Mouse (Mus musculus): ENCODE data around the gene Dlat. TPM values are rescaled to one million over a fixed set of nuclear protein-coding genes. Genes with fewer than 3 reads are reported as not detected.

The Dlat gene
- polyA plus RNA-seq, 1 experiment: 42.1 TPM

DNA sequence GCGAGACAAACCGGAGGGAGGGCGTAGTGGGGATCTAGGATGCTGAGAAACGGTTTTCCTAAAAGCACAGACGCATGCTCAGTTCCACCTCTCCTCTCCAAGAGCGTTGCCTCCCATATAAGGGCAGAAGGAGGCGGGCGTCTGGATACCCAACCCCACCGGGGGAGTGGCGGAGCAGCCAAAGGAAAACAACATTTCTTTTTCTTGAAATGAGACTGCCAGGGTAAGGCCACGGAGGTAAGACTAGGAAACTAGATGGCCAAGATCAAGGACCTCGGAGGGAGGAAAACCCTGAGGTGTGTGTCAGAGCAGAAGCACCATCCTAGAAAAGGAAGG is 38.1 kb upstream of the Dlat start:
- Histone ChIP-seq H3K79me3 (ENCODE audit: low read depth) (no peaks in the 10 kb centered on the region), H3K36me3 (ENCODE audit: control insufficient read depth, insufficient read depth) (no peaks in the 10 kb centered on the region), H3K79me2 (ENCODE audit: control insufficient read depth, insufficient read depth) (no peaks in the 10 kb centered on the region), H3ac (ENCODE audit: control insufficient read depth, insufficient read length, low read depth) (peak overlapping the region; percentile 71), H3K27me3 (ENCODE audit: control insufficient read depth, insufficient read depth, insufficient read length) (no peaks in the 10 kb centered on the region), H3K4me3 (ENCODE audit: insufficient read depth, poor library complexity, severe bottlenecking) (no peak overlapping the region)
- TF ChIP-seq MYOG (IDR thresholded peaks at IDR 0.05; ENCODE audit: control insufficient read depth, extremely low read depth, insufficient read length): no peak
- TF ChIP-seq USF1 (IDR thresholded peaks at IDR 0.05; ENCODE audit: low read depth): no peak
- TF ChIP-seq CEBPB (IDR thresholded peaks at IDR 0.05; ENCODE audit: low read depth): no peak
- no peak for TF ChIP-seq FOSL1 (IDR thresholded peaks at IDR 0.05; ENCODE audit: insufficient read depth, low read length, poor library complexity, severe bottlenecking)
- TF ChIP-seq MYOD1 (IDR thresholded peaks at IDR 0.05; ENCODE audit: control insufficient read depth, insufficient read length, low read depth): no peak
- no peak for TF ChIP-seq MAX (IDR thresholded peaks at IDR 0.05)
- no peak for TF ChIP-seq CTCF (IDR thresholded peaks at IDR 0.05; ENCODE audit: control insufficient read depth, insufficient read depth, insufficient read length)

DNA sequence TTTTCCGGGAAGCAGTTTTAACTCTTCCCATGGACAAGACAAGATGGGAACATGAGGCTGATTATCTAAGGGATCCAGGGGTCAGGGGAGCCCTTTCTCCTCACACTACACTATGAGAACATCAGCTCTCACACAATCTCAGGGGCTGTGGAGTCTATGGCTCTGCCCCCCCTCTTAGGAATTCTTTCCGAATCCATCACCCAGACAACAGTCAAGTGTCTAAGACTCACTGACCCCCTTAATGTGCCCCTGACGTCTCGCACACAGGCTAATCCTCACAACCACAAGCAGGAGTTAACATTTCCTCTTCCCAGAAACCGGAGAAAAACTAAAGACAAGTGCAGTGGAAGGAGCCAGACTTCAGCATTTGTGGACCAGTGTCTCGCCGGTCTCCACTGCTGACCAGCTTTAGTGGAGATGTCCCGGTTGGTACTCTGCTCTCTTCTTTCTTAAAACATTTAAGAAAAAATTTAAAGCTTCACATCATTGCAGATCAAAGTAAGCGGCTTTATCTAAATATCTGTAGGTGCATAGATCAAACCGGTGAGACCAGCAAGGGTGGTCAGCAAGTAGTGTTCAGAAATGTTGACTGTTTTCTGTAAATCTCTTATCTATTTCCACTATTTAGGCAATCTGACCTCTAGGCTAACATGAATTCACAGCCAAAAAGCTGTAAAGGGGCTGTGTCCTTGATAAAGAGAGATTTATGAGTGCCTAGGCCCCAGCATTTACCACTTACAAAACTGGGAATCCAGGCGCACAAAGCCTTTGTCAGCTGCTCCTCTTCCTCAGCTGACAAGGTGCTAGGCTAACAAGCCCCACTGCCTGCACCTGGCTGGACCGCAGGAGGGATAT is 37.5 kb upstream of the Dlat start:
- Histone ChIP-seq H3K36me3 (ENCODE audit: control insufficient read depth, insufficient read depth) (no peaks in the 10 kb centered on the region), H3K79me3 (ENCODE audit: low read depth) (no peaks in the 10 kb centered on the region), H3K79me2 (ENCODE audit: control insufficient read depth, insufficient read depth) (no peaks in the 10 kb centered on the region), H3K4me3 (ENCODE audit: insufficient read depth, poor library complexity, severe bottlenecking) (no peak overlapping the region), H3K27me3 (ENCODE audit: control insufficient read depth, insufficient read depth, insufficient read length) (no peaks in the 10 kb centered on the region), H3ac (ENCODE audit: control insufficient read depth, insufficient read length, low read depth) (peak overlapping the region; percentile 71)
- TF ChIP-seq MAX (IDR thresholded peaks at IDR 0.05): no peak
- no peak for TF ChIP-seq CTCF (IDR thresholded peaks at IDR 0.05; ENCODE audit: control insufficient read depth, insufficient read depth, insufficient read length)
- no peak for TF ChIP-seq USF1 (IDR thresholded peaks at IDR 0.05; ENCODE audit: low read depth)

DNA sequence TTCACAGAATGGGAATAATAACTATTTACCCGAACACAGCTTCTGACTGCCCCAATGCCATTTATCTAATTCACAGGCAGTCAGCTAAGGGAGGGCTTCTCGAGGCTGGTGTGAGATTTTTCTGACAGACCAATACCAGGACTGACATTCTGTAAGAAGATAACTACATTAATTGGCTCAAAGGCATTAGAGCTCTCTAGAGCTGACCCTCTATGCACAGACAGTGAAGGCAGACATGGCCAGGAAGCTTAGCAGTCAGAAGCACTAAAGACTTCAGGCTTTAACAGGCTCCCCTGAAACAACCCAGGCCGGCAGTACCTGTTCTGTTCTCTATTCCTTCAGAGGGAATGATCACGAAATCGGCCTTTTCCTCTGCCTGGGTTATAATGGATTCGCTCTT is 35.6 kb upstream of the Dlat start:
- TF ChIP-seq MYOD1 (IDR thresholded peaks at IDR 0.05; ENCODE audit: control insufficient read depth, insufficient read length, low read depth): no peak
- no peak for TF ChIP-seq USF1 (IDR thresholded peaks at IDR 0.05; ENCODE audit: low read depth)
- no peak for TF ChIP-seq CEBPB (IDR thresholded peaks at IDR 0.05; ENCODE audit: low read depth)
- TF ChIP-seq CTCF (IDR thresholded peaks at IDR 0.05; ENCODE audit: control insufficient read depth, insufficient read depth, insufficient read length): no peak
- no peak for TF ChIP-seq MYOG (IDR thresholded peaks at IDR 0.05; ENCODE audit: control insufficient read depth, extremely low read depth, insufficient read length)
- no peak for TF ChIP-seq FOSL1 (IDR thresholded peaks at IDR 0.05; ENCODE audit: insufficient read depth, low read length, poor library complexity, severe bottlenecking)
- no peak for TF ChIP-seq MAX (IDR thresholded peaks at IDR 0.05)
- Histone ChIP-seq H3ac (ENCODE audit: control insufficient read depth, insufficient read length, low read depth) (no peak overlapping the region), H3K36me3 (ENCODE audit: control insufficient read depth, insufficient read depth) (no peaks in the 10 kb centered on the region), H3K27me3 (ENCODE audit: control insufficient read depth, insufficient read depth, insufficient read length) (no peaks in the 10 kb centered on the region), H3K79me2 (ENCODE audit: control insufficient read depth, insufficient read depth) (no peaks in the 10 kb centered on the region), H3K79me3 (ENCODE audit: low read depth) (no peaks in the 10 kb centered on the region), H3K4me3 (ENCODE audit: insufficient read depth, poor library complexity, severe bottlenecking) (no peak overlapping the region)

DNA sequence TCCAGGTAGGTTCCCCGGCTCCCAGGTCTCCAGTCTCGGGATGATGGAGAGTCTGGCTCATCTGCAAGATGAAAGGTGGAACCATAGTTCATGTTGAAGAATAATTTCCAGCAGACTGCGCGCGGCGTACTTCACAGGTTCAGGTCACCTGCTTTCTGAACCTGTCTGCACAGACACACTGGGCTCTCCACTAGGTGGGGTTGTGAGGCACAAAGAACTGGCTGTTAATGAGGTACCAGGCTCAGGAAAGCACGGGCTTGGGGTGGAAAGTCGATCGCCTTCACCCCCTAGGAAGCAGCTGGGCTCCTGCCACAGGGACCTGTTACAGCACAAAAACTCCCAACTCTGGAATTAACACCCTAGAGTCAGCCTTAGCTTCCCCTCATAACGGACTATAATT is 34.1 kb upstream of the Dlat start:
- Histone ChIP-seq H3K27me3 (ENCODE audit: control insufficient read depth, insufficient read depth, insufficient read length) (no peaks in the 10 kb centered on the region), H3K36me3 (ENCODE audit: control insufficient read depth, insufficient read depth) (no peaks in the 10 kb centered on the region), H3K79me2 (ENCODE audit: control insufficient read depth, insufficient read depth) (no peaks in the 10 kb centered on the region), H3K4me3 (ENCODE audit: insufficient read depth, poor library complexity, severe bottlenecking) (no peak overlapping the region), H3ac (ENCODE audit: control insufficient read depth, insufficient read length, low read depth) (no peak overlapping the region), H3K79me3 (ENCODE audit: low read depth) (no peaks in the 10 kb centered on the region)
- TF ChIP-seq FOSL1 (IDR thresholded peaks at IDR 0.05; ENCODE audit: insufficient read depth, low read length, poor library complexity, severe bottlenecking): no peak
- no peak for TF ChIP-seq MYOG (IDR thresholded peaks at IDR 0.05; ENCODE audit: control insufficient read depth, extremely low read depth, insufficient read length)
- no peak for TF ChIP-seq MYOD1 (IDR thresholded peaks at IDR 0.05; ENCODE audit: control insufficient read depth, insufficient read length, low read depth)
- no peak for TF ChIP-seq USF1 (IDR thresholded peaks at IDR 0.05; ENCODE audit: low read depth)
- TF ChIP-seq CEBPB (IDR thresholded peaks at IDR 0.05; ENCODE audit: low read depth): no peak
- no peak for TF ChIP-seq MAX (IDR thresholded peaks at IDR 0.05)
- no peak for TF ChIP-seq CTCF (IDR thresholded peaks at IDR 0.05; ENCODE audit: control insufficient read depth, insufficient read depth, insufficient read length)

DNA sequence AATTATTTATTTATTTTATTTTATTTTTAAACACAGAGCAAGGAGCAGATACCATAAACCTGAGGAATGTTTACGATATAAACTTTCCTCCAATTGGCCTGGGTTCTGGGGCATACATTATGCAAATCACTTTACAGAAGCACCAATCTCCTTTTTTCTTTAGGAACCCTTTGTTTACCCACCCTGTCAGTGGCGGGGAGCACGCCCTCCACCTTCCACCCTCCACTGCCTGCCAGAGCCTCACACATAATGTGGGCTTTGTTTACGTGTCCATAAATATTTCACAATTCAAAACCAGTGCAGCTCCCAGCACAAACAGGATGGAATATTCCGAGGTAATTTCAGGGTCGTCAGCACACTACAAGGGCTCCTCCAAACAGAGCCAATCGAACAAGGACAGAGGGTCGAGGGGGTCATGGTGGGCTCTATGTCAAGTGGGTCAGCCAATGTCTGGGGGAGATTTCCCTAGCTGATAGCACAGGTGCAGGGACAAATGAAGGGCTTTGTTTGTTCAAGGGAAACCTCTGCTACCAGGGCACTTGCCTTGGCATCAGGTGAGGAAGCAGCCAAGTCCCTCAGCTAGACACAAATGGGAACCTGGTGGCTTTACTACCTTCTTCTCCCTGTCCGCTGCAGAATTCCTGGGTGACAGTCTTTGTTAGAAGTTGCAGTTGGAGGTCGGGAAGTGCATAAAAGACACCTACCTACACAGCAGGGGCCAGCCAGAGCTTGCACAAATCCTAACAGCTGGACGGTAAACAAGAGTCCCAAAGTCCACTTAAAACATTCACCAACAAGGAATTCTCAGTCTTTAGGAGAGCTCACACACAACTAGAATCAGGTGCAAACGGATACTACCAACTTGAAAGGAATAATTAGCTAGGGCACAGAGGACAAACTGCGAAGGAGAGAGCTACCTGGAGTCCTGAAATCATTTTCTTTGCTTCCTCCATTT is 33.3 kb upstream of the Dlat start:
- Histone ChIP-seq H3K36me3 (ENCODE audit: control insufficient read depth, insufficient read depth) (no peaks in the 10 kb centered on the region), H3K79me3 (ENCODE audit: low read depth) (no peaks in the 10 kb centered on the region), H3ac (ENCODE audit: control insufficient read depth, insufficient read length, low read depth) (no peak overlapping the region), H3K79me2 (ENCODE audit: control insufficient read depth, insufficient read depth) (no peaks in the 10 kb centered on the region), H3K4me3 (ENCODE audit: insufficient read depth, poor library complexity, severe bottlenecking) (no peak overlapping the region), H3K27me3 (ENCODE audit: control insufficient read depth, insufficient read depth, insufficient read length) (no peaks in the 10 kb centered on the region)
- no peak for TF ChIP-seq USF1 (IDR thresholded peaks at IDR 0.05; ENCODE audit: low read depth)
